Mouse (Mus musculus) CH12.LX (cell line): ENCODE measurements around the gene Zfp541. TPM values are rescaled to one million over a fixed set of nuclear protein-coding genes. Genes with fewer than 3 reads are reported as not detected.

Experiments
- DNase-seq: peaks from one replicate; pipeline ENCODE4 v3.0.0-alpha.2; 2013; ENCODE audit errors: extremely low read depth
- H3K27ac ChIP-seq: 2 replicates; pipeline ENCODE4 v1.5.1; 2012; ENCODE audit warnings: low read depth, mild to moderate bottlenecking, control low read depth, moderate library complexity; ENCODE audit not compliant: insufficient read depth
- H3K27me3 ChIP-seq: replicated peaks from 2 replicates; pipeline ENCODE3; 2012; ENCODE audit warnings: inconsistent platforms
- H3K36me3 ChIP-seq, 2 experiments: replicated peaks in 1 of 2; 2 replicates each; pipeline versions ENCODE3 to v1.6.1; 2012; ENCODE audit warnings: inconsistent platforms in 1 of 2, low read length in 1 of 2, mild to moderate bottlenecking in 1 of 2, mixed read lengths in 1 of 2, moderate library complexity in 1 of 2; ENCODE audit not compliant: control insufficient read depth in 1 of 2, insufficient read depth in 1 of 2
- H3K4me1 ChIP-seq, 2 experiments: 2 replicates each; pipeline ENCODE4 v1.6.1; 2012; ENCODE audit warnings: inconsistent platforms in 1 of 2, moderate library complexity in 1 of 2; ENCODE audit not compliant: insufficient read depth in 2 of 2, control insufficient read depth in 1 of 2
- H3K4me2 ChIP-seq: 2 replicates; pipeline ENCODE4 v1.6.1; 2012; ENCODE audit warnings: low read depth, mild to moderate bottlenecking, control low read depth; ENCODE audit not compliant: poor library complexity, insufficient read depth, severe bottlenecking
- H3K4me3 ChIP-seq, 3 experiments: fragments of 150-350 bp in 1 of 3; sonication (generic) in 1 of 3; replicated peaks in 1 of 3; 2 replicates each; pipeline versions ENCODE3 to v1.5.1; 2011 to 2012; ENCODE audit warnings: low read depth in 2 of 3, low read length in 2 of 3, mild to moderate bottlenecking in 2 of 3, moderate library complexity in 2 of 3, control low read depth in 1 of 3, improper control_type of control experiment in 1 of 3, inconsistent platforms in 1 of 3, mixed read lengths in 1 of 3; ENCODE audit not compliant: poor library complexity in 1 of 3
- H3K79me2 ChIP-seq: replicated peaks from 2 replicates; pipeline ENCODE4 v1.6.1; 2012; ENCODE audit warnings: mild to moderate bottlenecking, moderate library complexity; ENCODE audit not compliant: control insufficient read depth, poor library complexity, insufficient read depth, severe bottlenecking; ENCODE audit errors: extremely low read depth
- H3K9ac ChIP-seq: 2 replicates; pipeline ENCODE4 v1.6.1; 2012; ENCODE audit warnings: low read depth, mild to moderate bottlenecking, control low read depth, moderate library complexity; ENCODE audit not compliant: insufficient read depth
- H3K9me3 ChIP-seq: replicated peaks from 2 replicates; pipeline ENCODE3; 2012; ENCODE audit warnings: low read length, inconsistent platforms, mixed read lengths
- CHD2 ChIP-seq: IDR thresholded peaks from 2 replicates; pipeline ENCODE4 v1.6.1; 2011; ENCODE audit warnings: low read length, improper control_type of control experiment
- ETS1 ChIP-seq: conservative IDR thresholded peaks from 2 replicates; pipeline ENCODE4 v1.6.1; 2012; ENCODE audit warnings: low read depth, mild to moderate bottlenecking, inconsistent platforms, low read length, improper control_type of control experiment, moderate library complexity
- GABPA ChIP-seq: IDR thresholded peaks from 2 replicates; pipeline ENCODE4 v1.6.1; 2012; ENCODE audit warnings: low read depth, low read length, improper control_type of control experiment, inconsistent platforms; ENCODE audit not compliant: insufficient replicate concordance
- HCFC1 ChIP-seq: IDR thresholded peaks from 2 replicates; pipeline ENCODE4 v1.6.1; 2012; ENCODE audit warnings: low read depth, mild to moderate bottlenecking, inconsistent platforms, low read length, improper control_type of control experiment
- IRF4 ChIP-seq: IDR thresholded peaks from 2 replicates; pipeline ENCODE4 v1.6.1; 2014; ENCODE audit warnings: low read depth, mild to moderate bottlenecking, inconsistent platforms, low read length, improper control_type of control experiment
- JUND ChIP-seq: conservative IDR thresholded peaks from 2 replicates; pipeline ENCODE4 v1.6.1; 2011; ENCODE audit warnings: low read depth, low read length, improper control_type of control experiment
- KAT2A ChIP-seq: IDR thresholded peaks from 2 replicates; pipeline ENCODE4 v1.6.1; 2012; ENCODE audit warnings: low read length, improper control_type of control experiment, inconsistent platforms; ENCODE audit not compliant: insufficient replicate concordance
- MAFK ChIP-seq: IDR thresholded peaks from 2 replicates; pipeline ENCODE4 v1.6.1; 2011; ENCODE audit warnings: low read length, improper control_type of control experiment; ENCODE audit not compliant: insufficient replicate concordance
- MAX ChIP-seq: IDR thresholded peaks from 2 replicates; pipeline ENCODE4 v1.6.1; 2011; ENCODE audit warnings: low read length, improper control_type of control experiment
- MEF2A ChIP-seq: IDR thresholded peaks from 2 replicates; pipeline ENCODE4 v1.6.1; 2014; ENCODE audit warnings: low read depth, mild to moderate bottlenecking, inconsistent platforms, low read length, improper control_type of control experiment, borderline replicate concordance
- MXI1 ChIP-seq: IDR thresholded peaks from 2 replicates; pipeline ENCODE4 v1.6.1; 2011; ENCODE audit warnings: mild to moderate bottlenecking, low read depth, low read length, improper control_type of control experiment
- NELFE ChIP-seq: IDR thresholded peaks from 2 replicates; pipeline ENCODE4 v1.6.1; 2011; ENCODE audit warnings: low read depth, low read length, improper control_type of control experiment
- NRF1 ChIP-seq: IDR thresholded peaks from 2 replicates; pipeline ENCODE4 v1.6.1; 2014; ENCODE audit warnings: low read depth, mild to moderate bottlenecking, inconsistent platforms, low read length, improper control_type of control experiment, moderate library complexity
- POLR2A ChIP-seq: IDR thresholded peaks from 2 replicates; pipeline ENCODE4 v1.6.1; 2011; ENCODE audit warnings: low read depth, mild to moderate bottlenecking, improper control_type of control experiment, low read length
- SIN3A ChIP-seq: IDR thresholded peaks from 2 replicates; pipeline ENCODE4 v1.6.1; 2012; ENCODE audit warnings: low read length, improper control_type of control experiment, inconsistent platforms
- TBP ChIP-seq: conservative IDR thresholded peaks from 2 replicates; pipeline ENCODE4 v1.6.1; 2011; ENCODE audit warnings: low read depth, low read length, improper control_type of control experiment
- TCF12 ChIP-seq: IDR thresholded peaks from 2 replicates; pipeline ENCODE4 v1.6.1; 2014; ENCODE audit warnings: low read depth, mild to moderate bottlenecking, inconsistent platforms, low read length, improper control_type of control experiment
- UBTF ChIP-seq: IDR thresholded peaks from 2 replicates; pipeline ENCODE4 v1.6.1; 2012; ENCODE audit warnings: low read depth, mild to moderate bottlenecking, inconsistent platforms, low read length, improper control_type of control experiment, moderate library complexity
- ZMIZ1 ChIP-seq: IDR thresholded peaks from 2 replicates; pipeline ENCODE4 v1.6.1; 2012; ENCODE audit warnings: low read depth, mild to moderate bottlenecking, inconsistent platforms, low read length, improper control_type of control experiment
- dilution Hi-C: fragments of 300-500 bp; cut with MboI; formaldehyde crosslinking; loops from 2 replicates; pipeline ENCODE4 v1.14.3; 2020; ENCODE audit warnings: low sequenced_read_pairs; ENCODE audit not compliant: extremely low pct_unique_long_range_greater_than_20kb, extremely low pct_ligation_motif_present
- in situ Hi-C: fragments of 300-500 bp; cut with MboI; formaldehyde crosslinking; loops from 3 replicates; pipeline ENCODE4 v1.14.3; 2019; ENCODE audit warnings: low sequenced_read_pairs, low pct_ligation_motif_present, low pct_unique_long_range_greater_than_20kb, mixed read lengths
- polyA plus RNA-seq: library from polyadenylated mRNA; unstranded; fragments of >175 nt; gene quantifications from 2 replicates; pipeline ENCODE4 v1.2.1, GENCODE M21; 2012; ENCODE audit warnings: low read depth; ENCODE audit not compliant: insufficient read length
- total RNA-seq, 2 experiments: library from RNA; depleted of rRNA; stranded (reverse); fragments of 300-350 nt in 1 of 2; fragments of >200 nt in 1 of 2; gene quantifications; 2 replicates each; pipeline ENCODE4 v1.2.3; 2012 to 2014

The Zfp541 gene
- total and polyA plus RNA-seq, 3 experiments = 0.08 to 0.12 TPM; not detected in 1

GRCm38 (mm10) chr7:16047338-16048146 lies 14.1 kb upstream of the Zfp541 start, which contains the start of gene Bicra:
Gene Bicra (minus strand): TSS chr7:16047921.
- Histone ChIP-seq H3K4me2 (peak within 1 kb of the TSS; percentile 80), H3K27me3 (no peaks in the 10 kb centered on the region), H3K9me3 (no peaks in the 10 kb centered on the region), H3K79me2 (peaks cover 57% of the 10 kb centered on the region), H3K9ac (peak within 1 kb of the TSS; percentile 99), H3K27ac (peak within 1 kb of the TSS; percentile 84), H3K4me1 (peaks cover 23 to 56% of the 10 kb centered on the region in 2 experiments), H3K4me3 (peak within 1 kb of the TSS; percentile 79 to 91 (median 87)), H3K36me3 (peaks cover 4 to 10% of the 10 kb centered on the region in 2 experiments)
- dilution Hi-C loops (no loop called here), in situ Hi-C loops (loop anchor here (5.0 kb wide), 1 partner anchor 65 kb away; no protein-coding TSS in a partner anchor)
- no peak for TF ChIP-seq GABPA
- peak; percentile 68 for TF ChIP-seq HCFC1
- TF ChIP-seq MAFK = no peak
- TF ChIP-seq SIN3A = peak; percentile 78
- TF ChIP-seq TBP = 0 out of 2 replicates have a peak, but pooled peaks have one; percentile 54
- TF ChIP-seq ZMIZ1 = peak; percentile 22; the same call in 1 of the 2 replicates
- peak; percentile 79 for TF ChIP-seq TCF12
- TF ChIP-seq CHD2 = no peak
- TF ChIP-seq MAX = peak; percentile 85
- 0 out of 2 replicates have a peak, but pooled peaks have one; percentile 29 for TF ChIP-seq IRF4
- TF ChIP-seq MEF2A = peak; percentile 36; the same call in 1 of the 2 replicates
- peak; percentile 43; the same call in 1 of the 2 replicates for TF ChIP-seq NELFE
- TF ChIP-seq KAT2A = 0 out of 2 replicates have a peak, but pooled peaks have one; percentile 46
- TF ChIP-seq JUND = no peak
- TF ChIP-seq POLR2A = peak; percentile 44; the same call in 1 of the 2 replicates
- peak; percentile 61; the same call in 1 of the 2 replicates for TF ChIP-seq UBTF
- TF ChIP-seq NRF1 = peak; percentile 39
- TF ChIP-seq ETS1 = 0 out of 2 replicates have a peak, but pooled peaks have one; percentile 5
- peak; percentile 5; the same call in 1 of the 2 replicates for TF ChIP-seq MXI1
- DNase-seq = peak; percentile 74
